Comparison of ENCODE assay signal across 22 mouse cellular contexts in genomic region chr10:41990896-41991295, GRCm38 (mm10). TPM values are rescaled to one million over a fixed set of nuclear protein-coding genes. Genes with fewer than 3 reads are reported as not detected.
A peak's percentile ranks its signal among the peaks of the same experiment; 100 is the strongest.
DNase-seq lines count a peak whose midpoint lies in the region; ATAC-seq and TF ChIP-seq lines count a peak whose summit lies in the region.
"Had no signal": no experiment of that assay in that cellular context is flagged by ENCODE, and none has a peak within 500 bp of the region (broad histone marks: within the 10 kb centered on the region; RNA-seq: fewer than 3 reads in every experiment).

No protein-coding gene starts in this region.

- no peak for TF ChIP-seq EP300 in heart, postnatal 0 days (IDR thresholded peaks at IDR 0.05; ENCODE audit: low read depth)

- H3K9ac ChIP-seq in heart, postnatal 0 days (replicated peaks; ENCODE audit: low read depth, low read length): no peak overlapping the region
- 0 out of 2 replicates have a peak overlapping the region, but pooled peaks have one; percentile 15 for H3K9ac ChIP-seq in lung, embryonic 14.5 days
- H3K9ac ChIP-seq: embryonic facial prominence, embryonic 12.5 days; kidney, embryonic 15.5 days; liver, embryonic 13.5 days had no signal

- no peaks in the 10 kb centered on the region for H3K27me3 ChIP-seq in heart, postnatal 0 days (ENCODE audit: control insufficient read depth, insufficient read depth, low read length)
- H3K27me3 ChIP-seq in lung, embryonic 14.5 days (ENCODE audit: insufficient read depth, low read length): no peaks in the 10 kb centered on the region
- H3K27me3 ChIP-seq in embryonic facial prominence, embryonic 10.5 days (replicated peaks; ENCODE audit: low read depth, poor library complexity, severe bottlenecking): peaks cover 47% of the 10 kb centered on the region
- H3K27me3 ChIP-seq: embryonic facial prominence, embryonic 12.5 days; kidney, embryonic 15.5 days; liver, embryonic 13.5 days had no signal

- H3K27ac ChIP-seq in heart, postnatal 0 days (ENCODE audit: low read depth): peak overlapping the region; percentile 68; the same call in 1 of the 2 replicates
- H3K27ac ChIP-seq in lung, embryonic 14.5 days (ENCODE audit: low read depth): peak overlapping the region; percentile 71; the same call in 1 of the 2 replicates
- H3K27ac ChIP-seq in embryonic facial prominence, embryonic 10.5 days (replicated peaks): no peak overlapping the region
- H3K27ac ChIP-seq: embryonic facial prominence, embryonic 12.5 days; kidney, embryonic 15.5 days; liver, embryonic 13.5 days had no signal

- H3K4me1 ChIP-seq in heart, postnatal 0 days (ENCODE audit: control insufficient read depth, insufficient read depth): peaks cover 14% of the 10 kb centered on the region
- H3K4me1 ChIP-seq in lung, embryonic 14.5 days (ENCODE audit: insufficient read depth): peaks cover 5% of the 10 kb centered on the region; the same call in 1 of the 2 replicates
- peaks cover 24% of the 10 kb centered on the region for H3K4me1 ChIP-seq in embryonic facial prominence, embryonic 10.5 days
- H3K4me1 ChIP-seq: embryonic facial prominence, embryonic 12.5 days had no signal

- H3K36me3 ChIP-seq in heart, postnatal 0 days (replicated peaks; ENCODE audit: control insufficient read depth, insufficient read depth, low read length): no peaks in the 10 kb centered on the region
- no peaks in the 10 kb centered on the region for H3K36me3 ChIP-seq in lung, embryonic 14.5 days (ENCODE audit: insufficient read depth)
- H3K36me3 ChIP-seq in embryonic facial prominence, embryonic 10.5 days (replicated peaks): no peaks in the 10 kb centered on the region
- H3K36me3 ChIP-seq: embryonic facial prominence, embryonic 12.5 days; kidney, embryonic 15.5 days; liver, embryonic 13.5 days had no signal

- WGBS in heart, postnatal 0 days: 54% methylated on average over 13 of the region's 13 CpGs
- 15% methylated on average over 13 of the region's 13 CpGs for WGBS in lung, embryonic 14.5 days
- 17% methylated on average over 13 of the region's 13 CpGs for WGBS in embryonic facial prominence, embryonic 10.5 days

- no peak overlapping the region for H3K4me3 ChIP-seq in heart, postnatal 0 days (ENCODE audit: low read depth, low read length)
- no peak overlapping the region for H3K4me3 ChIP-seq in lung, embryonic 14.5 days (ENCODE audit: low read depth, low read length)
- H3K4me3 ChIP-seq in embryonic facial prominence, embryonic 10.5 days: no peak overlapping the region
- H3K4me3 ChIP-seq: embryonic facial prominence, embryonic 12.5 days; erythroblast, embryonic 14.5 days; kidney, embryonic 15.5 days; liver, embryonic 13.5 days; myocyte had no signal

- no peak for TF ChIP-seq CTCF in heart, postnatal 0 days (IDR thresholded peaks at IDR 0.05; ENCODE audit: low read depth)
- no peak for TF ChIP-seq CTCF in lung, embryonic 14.5 days (IDR thresholded peaks at IDR 0.05; ENCODE audit: low read depth)

- no peaks in the 10 kb centered on the region for H3K9me3 ChIP-seq in heart, postnatal 0 days (replicated peaks; ENCODE audit: control insufficient read depth, low read length)
- H3K9me3 ChIP-seq in lung, embryonic 14.5 days (ENCODE audit: low read depth, low read length): no peaks in the 10 kb centered on the region
- no peaks in the 10 kb centered on the region for H3K9me3 ChIP-seq in embryonic facial prominence, embryonic 10.5 days
- H3K9me3 ChIP-seq: embryonic facial prominence, embryonic 12.5 days; kidney, embryonic 15.5 days; liver, embryonic 13.5 days had no signal

- no peak overlapping the region for H3K4me2 ChIP-seq in heart, postnatal 0 days (ENCODE audit: low read depth, low read length)
- peak overlapping the region; percentile 31; the same call in 1 of the 2 replicates for H3K4me2 ChIP-seq in lung, embryonic 14.5 days
- H3K4me2 ChIP-seq: embryonic facial prominence, embryonic 12.5 days; heart, embryonic 11.5 days; kidney, embryonic 15.5 days; liver, embryonic 13.5 days had no signal

- no peak for ATAC-seq in heart, postnatal 0 days (ENCODE audit: insufficient read depth, low read depth)
- 0 out of 2 replicates have a peak, but pooled peaks have one; percentile 38 for ATAC-seq in lung, embryonic 14.5 days (ENCODE audit: insufficient read depth)
- ATAC-seq: forebrain, embryonic 14.5 days; inflammation-experienced regulatory T-cells, adult 6 months had no signal

- DNase-seq in heart, postnatal 0 days (ENCODE audit: low spot score): no peak
- DNase-seq in heart, adult 8-10 months (ENCODE audit: low spot score): no peak
- peak; percentile 34 for DNase-seq in lung, embryonic 14.5 days
- no peak for DNase-seq in lung, postnatal 14 days
- DNase-seq in embryonic facial prominence, embryonic 10.5 days (ENCODE audit: low spot score): peak; percentile 24
- DNase-seq in retina, postnatal 1 day: peak; percentile 74
- no peak for DNase-seq in liver
- DNase-seq: cerebellum, adult 18-20 months; cerebellum, postnatal 25 days; gastrocnemius, postnatal 36 days; kidney, postnatal 4 days; liver, embryonic 13.5 days; midbrain, embryonic 14.5 days; right cerebral cortex, postnatal 25 days; thymus, postnatal 14 days had no signal

RNA-seq across cellular contexts. Expression of gene Armc2, which starts 27.3 kb away (rescaled TPM):
- 3.3 and 8.5 TPM in 2 replicates for total RNA-seq in heart, postnatal 0 days (2014; rRNA removed; ENCODE audit: low replicate concordance)
- 1.7 and 2.7 TPM in 2 replicates for polyA plus RNA-seq in heart, postnatal 0 days (2015; fragmentation: Nextera tagmentation; extraction: Ambion mirVana)
- total RNA-seq in heart, adult 8-10 months (2022): 10 to 100 TPM; 22.2 to 29.8 (median 28.0) TPM
- polyA plus RNA-seq in lung, embryonic 14.5 days (2014; fragmentation: Nextera tagmentation; extraction: Ambion mirVana): 1.6 and 2.6 TPM in 2 replicates
- 1.8 and 2.0 TPM in 2 replicates for polyA plus RNA-seq in embryonic facial prominence, embryonic 10.5 days (2016; fragmentation: Nextera tagmentation; extraction: Ambion mirVana)
- polyA plus RNA-seq: erythroblast, embryonic 14.5 days had no signal

Comparison
In these comparisons a context has a peak if more than half of its experiments do, and no peak if none do; other contexts are left out.
1. DNase-seq: peak in lung, embryonic 14.5 days (single experiment), embryonic facial prominence, embryonic 10.5 days (single experiment) and retina, postnatal 1 day (single experiment); none in heart, postnatal 0 days (single experiment), heart, adult 8-10 months (single experiment), lung, postnatal 14 days (single experiment) and liver (single experiment).